Comparison of ENCODE assay signal across 9 mouse cellular contexts in genomic region chr4:32536870-32537508, GRCm38 (mm10).
DNase-seq lines count a peak whose midpoint lies in the region; ATAC-seq lines count a peak whose summit lies in the region.
"Had no signal": no experiment of that assay in that cellular context is flagged by ENCODE, and none has a peak within 500 bp of the region (broad histone marks: within the 10 kb centered on the region; RNA-seq: fewer than 3 reads in every experiment).

No protein-coding gene starts in this region.

- intact Hi-C loops in left cerebral cortex, postnatal 14 days (cut with DNase I) = loop anchor here (10.0 kb wide), 1 partner anchor 482 kb away; no protein-coding TSS in a partner anchor

- H3K4me1 ChIP-seq in heart, embryonic 13.5 days = peaks cover 45% of the 10 kb centered on the region

- H3K9me3 ChIP-seq in heart, embryonic 13.5 days = no peaks in the 10 kb centered on the region

- WGBS in heart, embryonic 13.5 days = 51% methylated on average over 8 of the region's 8 CpGs

- H3K36me3 ChIP-seq in heart, embryonic 13.5 days = no peaks in the 10 kb centered on the region

- H3K4me3 ChIP-seq in heart, embryonic 13.5 days = no peak overlapping the region
- H3K4me3 ChIP-seq: myocyte had no signal

- no peak for ATAC-seq in heart, embryonic 13.5 days (ENCODE audit: extremely low read depth, insufficient number of reproducible peaks, low FRiP score, low TSS enrichment)

- peak; percentile 42 for DNase-seq in embryo, embryonic 10 days (ENCODE audit: low spot score)
- no peak for DNase-seq in embryo, embryonic 9.5 days (ENCODE audit: extremely low spot score)
- DNase-seq in lung, postnatal 4 days = peak; percentile 28
- DNase-seq in lung, postnatal 10 days = no peak
- DNase-seq in skeletal muscle tissue, adult 2 months (ENCODE audit: low read depth, low spot score) = peak; percentile 49
- DNase-seq in left cerebral cortex, postnatal 14 days (ENCODE audit: low spot score in 2 of 2) = no peak
- no peak for DNase-seq in right cerebral cortex, postnatal 10 days (ENCODE audit: low spot score in 2 of 2)

- peak overlapping the region; percentile 43 for H3K27ac ChIP-seq in heart, embryonic 13.5 days (replicated peaks)

- H3K9ac ChIP-seq in heart, embryonic 13.5 days = peak overlapping the region; percentile 45

- 0 out of 2 replicates have a peak overlapping the region, but pooled peaks have one; percentile 3 for H3K4me2 ChIP-seq in heart, embryonic 13.5 days

- no peaks in the 10 kb centered on the region for H3K27me3 ChIP-seq in heart, embryonic 13.5 days (replicated peaks)

Comparison
In these comparisons a context has a peak if more than half of its experiments do, and no peak if none do; other contexts are left out.
1. DNase-seq: peak in embryo, embryonic 10 days (single experiment), lung, postnatal 4 days (2 of 2) and skeletal muscle tissue, adult 2 months (single experiment); none in embryo, embryonic 9.5 days (single experiment), lung, postnatal 10 days (single experiment), left cerebral cortex, postnatal 14 days (0 of 2) and right cerebral cortex, postnatal 10 days (0 of 2).